Mouse (Mus musculus): ENCODE data around the gene Manba. TPM values are rescaled to one million over a fixed set of nuclear protein-coding genes. Genes with fewer than 3 reads are reported as not detected.
"Not testable (repeated sequence)": the region's sequence is repeated elsewhere in the genome, so short reads cannot be mapped to it uniquely, and the experiment has no call there.

Gene Manba
- polyA plus RNA-seq, 1 experiment from 2014 or later, result 2.8 TPM

DNA sequence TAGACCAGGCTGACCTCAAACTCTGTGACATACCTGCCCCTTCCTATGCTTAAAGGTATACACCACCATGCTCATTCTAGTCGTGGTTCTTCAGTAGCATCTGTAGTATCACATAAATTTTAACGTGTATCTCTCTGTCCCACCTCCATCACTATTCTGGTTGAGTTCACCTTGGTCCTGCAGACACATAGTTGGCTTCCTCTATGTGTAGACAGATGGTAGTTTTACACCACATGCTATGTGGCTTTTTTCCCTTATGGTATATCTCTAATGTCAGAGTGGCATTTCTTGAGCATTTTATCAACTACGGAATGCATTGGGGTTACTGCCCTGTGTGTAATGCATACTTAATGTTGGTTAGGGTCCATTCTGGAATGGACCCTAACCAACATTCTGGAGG, 16.3 kb upstream of the Manba start:
- no peak overlapping the region for H3K27ac ChIP-seq
- ATAC-seq, result 0 out of 2 replicates have a peak, but pooled peaks have one; percentile 25
- H3K36me3 ChIP-seq (ENCODE audit: poor library complexity, severe bottlenecking), result 0 out of 2 replicates have a peak, but pooled peaks cover 4% of the 10 kb centered on the region
- no peaks in the 10 kb centered on the region for H3K9me3 ChIP-seq (replicated peaks)
- H3K9ac ChIP-seq, result no peak overlapping the region
- no peak overlapping the region for H3K4me2 ChIP-seq
- 61% methylated on average over 3 of the region's 3 CpGs for WGBS
- 0 out of 2 replicates have a peak, but pooled peaks cover 6% of the 10 kb centered on the region for H3K4me1 ChIP-seq
- H3K4me3 ChIP-seq, result no peak overlapping the region
- H3K27me3 ChIP-seq, result no peaks in the 10 kb centered on the region

DNA sequence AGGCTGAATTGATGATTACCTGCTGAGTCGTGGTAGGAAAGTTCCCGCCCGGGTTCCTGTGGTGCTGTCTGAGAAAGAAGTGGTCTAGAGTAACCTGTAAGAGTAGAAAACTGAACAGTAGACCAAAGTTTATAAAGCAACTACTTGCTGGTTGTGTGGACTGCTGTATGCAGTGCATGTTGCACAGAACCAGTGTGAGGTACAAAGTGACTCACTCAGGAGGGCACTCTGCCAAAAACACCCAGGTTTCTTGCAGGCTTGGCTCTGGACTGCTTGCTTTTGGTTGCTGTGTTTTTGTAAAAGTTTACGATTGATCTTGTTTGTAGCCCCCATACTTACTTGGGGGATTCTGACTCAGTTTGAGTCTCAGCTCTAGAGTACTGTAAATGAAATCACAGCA, 15.4 kb upstream of the Manba start:
- no peak overlapping the region for H3K4me2 ChIP-seq
- peak; percentile 46 for ATAC-seq
- 0 out of 2 replicates have a peak, but pooled peaks cover 6% of the 10 kb centered on the region for H3K4me1 ChIP-seq
- no peaks in the 10 kb centered on the region for H3K27me3 ChIP-seq
- no peak overlapping the region for H3K27ac ChIP-seq
- no peak overlapping the region for H3K4me3 ChIP-seq
- WGBS, result 50% methylated on average over 4 of the region's 4 CpGs
- H3K9me3 ChIP-seq (replicated peaks), result no peaks in the 10 kb centered on the region
- H3K9ac ChIP-seq, result no peak overlapping the region
- H3K36me3 ChIP-seq (ENCODE audit: poor library complexity, severe bottlenecking), result 0 out of 2 replicates have a peak, but pooled peaks cover 4% of the 10 kb centered on the region

DNA sequence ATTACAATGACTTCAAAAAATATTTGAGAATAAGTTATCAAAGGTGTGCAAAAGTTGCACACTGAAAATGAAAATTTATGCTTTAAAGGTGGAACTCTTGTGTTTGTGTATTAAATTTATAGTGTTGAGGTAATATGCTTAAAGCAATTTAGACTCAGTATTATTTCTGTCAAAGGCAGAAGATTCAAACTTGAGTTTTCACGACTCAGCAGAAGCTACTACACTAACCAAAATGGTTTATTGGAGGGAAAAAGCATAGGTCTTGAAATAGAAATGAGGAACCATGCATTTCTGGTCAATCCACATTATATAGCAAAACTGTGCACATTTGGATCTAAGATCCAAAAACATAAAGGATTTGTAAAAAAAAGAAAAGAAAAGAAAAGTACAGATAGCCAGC, 14.6 kb upstream of the Manba start:
- ATAC-seq, result no peak
- Histone ChIP-seq H3K36me3 (ENCODE audit: poor library complexity, severe bottlenecking) (0 out of 2 replicates have a peak, but pooled peaks cover 4% of the 10 kb centered on the region), H3K27me3 (no peaks in the 10 kb centered on the region), H3K9me3 (replicated peaks) (no peaks in the 10 kb centered on the region), H3K4me1 (0 out of 2 replicates have a peak, but pooled peaks cover 6% of the 10 kb centered on the region), H3K27ac (no peak overlapping the region), H3K4me2 (no peak overlapping the region), H3K9ac (no peak overlapping the region), H3K4me3 (no peak overlapping the region)
- WGBS, result 85% methylated on average over 1 of the region's 1 CpGs

DNA sequence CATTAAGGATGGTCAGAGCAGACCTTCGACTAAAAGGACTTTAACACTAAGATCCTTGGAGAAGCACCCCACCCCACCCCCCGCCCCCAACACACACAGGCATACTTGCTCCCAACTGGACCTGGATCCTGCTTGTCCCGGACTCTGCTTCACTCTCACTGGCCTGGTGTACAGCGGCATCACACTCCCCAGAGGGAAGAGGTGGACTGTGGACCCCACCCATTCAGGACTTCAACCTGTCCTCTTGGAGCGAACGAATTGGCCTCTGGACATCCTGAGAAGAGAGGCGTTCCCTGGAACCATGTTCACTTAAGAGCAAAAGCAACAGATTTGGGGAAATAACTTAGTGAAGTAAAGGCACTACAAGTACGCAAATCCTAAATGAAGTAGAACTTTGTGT, 10.4 kb upstream of the Manba start:
- Histone ChIP-seq H3K9me3 (replicated peaks) (no peaks in the 10 kb centered on the region), H3K4me1 (0 out of 2 replicates have a peak, but pooled peaks cover 1% of the 10 kb centered on the region), H3K9ac (no peak overlapping the region), H3K36me3 (ENCODE audit: poor library complexity, severe bottlenecking) (no peaks in the 10 kb centered on the region), H3K27ac (no peak overlapping the region), H3K4me2 (no peak overlapping the region), H3K4me3 (no peak overlapping the region), H3K27me3 (no peaks in the 10 kb centered on the region)
- WGBS, result 86% methylated on average over 8 of the region's 8 CpGs
- no peak for ATAC-seq

DNA sequence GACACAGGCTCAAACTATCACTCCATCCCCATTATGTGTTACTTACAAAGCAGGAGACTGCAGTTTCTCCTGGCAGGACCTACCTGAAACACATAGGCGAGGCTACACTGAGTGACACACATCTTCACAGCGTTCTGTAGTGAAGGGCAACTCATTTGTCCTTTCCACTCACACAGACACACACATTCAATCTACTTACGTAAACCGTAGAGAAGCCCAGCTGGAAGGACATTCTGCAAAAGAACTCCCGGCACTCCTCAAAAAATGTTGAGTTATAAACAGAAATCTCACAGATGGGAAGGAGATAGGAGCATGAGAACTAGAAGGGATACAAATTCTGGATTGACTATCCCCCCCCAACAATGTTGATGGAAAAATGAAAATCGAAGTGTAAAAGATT, 9.1 kb upstream of the Manba start:
- no peak overlapping the region for H3K9ac ChIP-seq
- no peak for ATAC-seq
- no peaks in the 10 kb centered on the region for H3K9me3 ChIP-seq (replicated peaks)
- no peak overlapping the region for H3K4me3 ChIP-seq
- 84% methylated on average over 6 of the region's 6 CpGs for WGBS
- H3K27ac ChIP-seq, result no peak overlapping the region
- no peaks in the 10 kb centered on the region for H3K27me3 ChIP-seq
- H3K36me3 ChIP-seq (ENCODE audit: poor library complexity, severe bottlenecking), result no peaks in the 10 kb centered on the region
- H3K4me1 ChIP-seq, result no peaks in the 10 kb centered on the region
- H3K4me2 ChIP-seq, result no peak overlapping the region

DNA sequence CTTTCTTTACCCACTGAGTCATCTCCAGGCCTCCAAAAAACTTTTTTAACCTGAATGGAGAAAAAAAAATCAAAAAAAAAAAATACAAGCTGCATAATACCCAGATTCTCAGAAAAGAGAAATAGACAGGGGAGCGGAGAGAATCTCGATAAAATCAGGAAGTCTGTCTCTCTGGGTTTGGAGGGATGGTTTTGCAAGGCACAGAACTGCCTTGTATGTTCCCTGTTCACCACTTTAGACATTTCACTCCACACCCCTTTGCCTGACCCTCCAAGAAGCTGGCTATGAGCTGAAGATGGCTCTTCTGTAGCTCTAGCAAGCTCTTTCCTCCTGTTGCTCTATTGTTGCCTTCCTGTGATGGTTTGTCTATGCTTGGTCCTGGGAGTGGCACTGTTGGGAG, 8.4 kb upstream of the Manba start:
- no peaks in the 10 kb centered on the region for H3K27me3 ChIP-seq
- 93% methylated on average over 2 of the region's 2 CpGs for WGBS

DNA sequence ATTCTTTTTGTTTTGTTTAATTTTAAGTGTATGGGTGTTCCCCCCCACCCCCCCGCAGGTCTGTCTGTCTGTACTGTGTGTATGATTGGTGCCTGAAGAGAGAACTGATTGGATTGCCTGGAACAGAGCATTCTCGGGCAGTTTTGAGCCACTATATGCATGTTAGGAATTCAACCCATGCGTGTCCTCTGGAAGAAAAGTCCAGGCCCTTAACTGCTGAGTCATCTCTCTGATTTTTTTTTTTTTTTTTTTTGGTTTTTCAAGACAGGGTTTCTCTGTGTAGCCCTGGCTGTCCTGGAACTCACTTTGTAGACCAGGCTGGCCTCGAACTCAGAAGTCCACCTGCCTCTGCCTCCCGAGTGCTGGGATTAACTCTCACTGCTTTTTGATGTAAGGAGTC, 6.3 kb upstream of the Manba start:
- 88% methylated on average over 5 of the region's 5 CpGs for WGBS

More for the DNA sequence above, 8.4 kb upstream of the Manba start:
- no peak overlapping the region for H3K4me2 ChIP-seq
- H3K9ac ChIP-seq, result no peak overlapping the region
- no peaks in the 10 kb centered on the region for H3K4me1 ChIP-seq
- H3K27ac ChIP-seq, result no peak overlapping the region
- H3K4me3 ChIP-seq, result no peak overlapping the region
- ATAC-seq, result no peak
- H3K9me3 ChIP-seq (replicated peaks), result no peaks in the 10 kb centered on the region
- no peaks in the 10 kb centered on the region for H3K36me3 ChIP-seq (ENCODE audit: poor library complexity, severe bottlenecking)

DNA sequence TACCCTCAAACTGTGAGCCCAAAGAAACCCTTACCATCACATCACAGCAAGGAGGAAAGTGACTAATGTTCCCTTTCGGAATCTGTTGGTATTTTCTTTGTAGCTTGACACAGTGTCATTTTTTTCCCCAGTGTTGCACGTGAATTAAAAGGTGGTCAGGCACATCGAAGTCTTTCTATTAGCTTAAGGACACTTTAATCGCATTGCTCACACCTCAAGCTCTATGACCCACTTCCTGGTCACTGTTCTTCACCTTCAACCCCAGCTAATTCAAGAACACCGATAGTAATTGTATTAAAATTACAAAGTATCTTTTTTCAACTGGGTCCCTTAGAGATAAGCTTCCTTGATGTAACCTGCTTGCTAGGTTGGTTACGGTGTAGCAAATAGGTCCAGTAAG, 4.6 kb upstream of the Manba start:
- Histone ChIP-seq H3K9me3 (replicated peaks) (no peaks in the 10 kb centered on the region), H3K4me1 (peaks cover 6% of the 10 kb centered on the region; the same call in 1 of the 2 replicates), H3K36me3 (ENCODE audit: poor library complexity, severe bottlenecking) (no peaks in the 10 kb centered on the region), H3K27ac (no peak overlapping the region), H3K27me3 (no peaks in the 10 kb centered on the region), H3K9ac (no peak overlapping the region), H3K4me2 (no peak overlapping the region), H3K4me3 (no peak overlapping the region)
- no peak for ATAC-seq
- 87% methylated on average over 6 of the region's 6 CpGs for WGBS

More for the DNA sequence above, 6.3 kb upstream of the Manba start:
- not testable (repeated sequence) for H3K4me1 ChIP-seq; H3K4me3 ChIP-seq; H3K27me3 ChIP-seq; ATAC-seq; H3K4me2 ChIP-seq; H3K9me3 ChIP-seq (replicated peaks); H3K36me3 ChIP-seq (ENCODE audit: poor library complexity, severe bottlenecking); H3K27ac ChIP-seq; H3K9ac ChIP-seq

DNA sequence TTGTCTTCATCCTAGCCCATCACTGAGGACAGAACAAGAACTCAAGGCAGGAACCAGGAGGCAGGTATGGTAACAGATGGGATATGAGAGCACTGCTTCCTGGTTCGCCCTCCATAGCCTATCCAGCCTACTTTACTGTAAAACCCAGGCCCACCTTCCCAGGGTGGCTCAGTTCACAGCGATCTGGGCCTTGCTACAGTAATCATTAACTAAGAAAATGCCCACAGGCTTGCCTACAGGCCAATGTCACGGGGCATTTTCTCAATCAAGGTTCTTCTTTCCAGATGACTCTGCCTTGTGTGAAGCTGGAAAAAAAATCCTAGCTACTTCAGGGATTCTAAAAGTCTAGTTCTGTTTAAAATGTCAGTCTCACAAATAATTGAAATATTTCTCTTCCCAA, 3.8 kb upstream of the Manba start:
- Histone ChIP-seq H3K36me3 (ENCODE audit: poor library complexity, severe bottlenecking) (no peaks in the 10 kb centered on the region), H3K9ac (no peak overlapping the region), H3K27me3 (no peaks in the 10 kb centered on the region), H3K9me3 (replicated peaks) (no peaks in the 10 kb centered on the region), H3K27ac (no peak overlapping the region), H3K4me2 (no peak overlapping the region), H3K4me3 (no peak overlapping the region), H3K4me1 (peaks cover 6% of the 10 kb centered on the region; the same call in 1 of the 2 replicates)
- WGBS, result 82% methylated on average over 3 of the region's 3 CpGs
- no peak for ATAC-seq

DNA sequence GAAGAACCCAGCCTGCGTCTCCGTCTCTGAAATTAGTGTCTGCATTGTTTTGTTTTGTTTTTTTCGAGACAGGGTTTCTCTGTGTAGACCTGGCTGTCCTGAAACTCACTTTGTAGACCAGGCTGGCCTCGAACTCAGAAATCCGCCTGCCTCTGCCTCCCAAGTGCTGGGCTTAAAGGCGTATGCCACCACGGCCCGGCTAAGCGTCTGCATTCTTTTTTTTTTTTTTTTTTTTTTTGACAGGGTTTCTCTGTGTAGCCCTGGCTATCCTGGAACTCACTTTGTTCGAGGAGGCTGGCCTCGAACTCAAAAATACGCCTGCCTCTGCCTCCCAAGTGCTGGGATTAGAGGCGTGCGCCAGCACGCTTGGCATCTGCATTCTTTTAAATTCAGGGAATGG, 761 bp upstream of the Manba start:
- ATAC-seq; H3K36me3 ChIP-seq (ENCODE audit: poor library complexity, severe bottlenecking); H3K9me3 ChIP-seq (replicated peaks); H3K9ac ChIP-seq; H3K4me1 ChIP-seq; H3K27ac ChIP-seq; H3K27me3 ChIP-seq: not testable (repeated sequence)
- peak overlapping the region; percentile 63; the same call in 1 of the 2 replicates for H3K4me3 ChIP-seq
- H3K4me2 ChIP-seq, result peak overlapping the region; percentile 99
- 89% methylated on average over 15 of the region's 15 CpGs for whole genome bisulfite sequencing

DNA sequence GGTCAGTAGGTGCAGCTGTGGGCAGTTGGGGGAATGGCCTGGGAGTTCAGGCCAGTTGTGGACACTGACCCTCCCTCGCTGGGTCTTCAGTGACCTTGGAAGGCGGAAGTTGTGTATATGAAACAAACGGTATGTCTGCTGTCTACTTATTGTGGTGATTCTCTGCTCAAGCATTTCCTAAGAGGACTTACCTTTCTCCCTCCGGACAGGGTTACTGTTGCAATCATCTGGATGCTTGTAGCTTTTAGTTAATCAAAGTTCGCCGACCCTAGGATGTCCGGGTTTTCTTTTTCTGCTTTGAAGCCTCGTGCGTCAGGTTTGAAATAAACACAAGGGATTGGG, 460 bp downstream of the Manba start:
- peaks cover 6% of the 10 kb centered on the region; the same call in 1 of the 2 replicates for H3K4me1 ChIP-seq
- H3K4me3 ChIP-seq, result peak overlapping the region; percentile 63
- H3K4me2 ChIP-seq, result peak overlapping the region; percentile 99
- peak overlapping the region; percentile 74 for H3K9ac ChIP-seq
- 16% methylated on average over 9 of the region's 9 CpGs for WGBS
- no peak overlapping the region for H3K27ac ChIP-seq
- H3K27me3 ChIP-seq, result no peaks in the 10 kb centered on the region
- no peaks in the 10 kb centered on the region for H3K9me3 ChIP-seq (replicated peaks)
- no peaks in the 10 kb centered on the region for H3K36me3 ChIP-seq (ENCODE audit: poor library complexity, severe bottlenecking)
- ATAC-seq, result no peak; the same call in 1 of the 2 replicates

DNA sequence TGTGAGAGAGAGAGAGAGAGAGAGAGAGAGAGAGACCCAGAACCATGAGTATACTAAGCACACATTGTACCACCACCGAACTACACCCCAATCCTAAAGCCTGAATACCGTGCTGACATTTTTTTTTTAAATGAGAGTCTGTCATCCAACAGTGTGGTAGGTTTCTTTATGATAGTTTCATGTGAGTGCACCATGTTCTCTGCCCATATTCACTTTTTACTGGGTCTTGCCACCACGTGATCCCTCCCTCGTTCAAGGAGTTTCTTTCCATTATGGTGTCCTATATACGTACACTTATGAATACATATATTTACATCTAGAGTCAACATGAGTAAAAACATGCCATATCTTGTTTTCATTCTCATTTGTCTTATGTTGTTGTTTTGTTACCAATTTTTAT, 940 bp downstream of the Manba start:
- Histone ChIP-seq H3K4me3 (0 out of 2 replicates have a peak overlapping the region, but pooled peaks have one; percentile 63), H3K27ac (no peak overlapping the region), H3K36me3 (ENCODE audit: poor library complexity, severe bottlenecking) (no peaks in the 10 kb centered on the region), H3K27me3 (no peaks in the 10 kb centered on the region), H3K4me1 (peaks cover 6% of the 10 kb centered on the region; the same call in 1 of the 2 replicates), H3K9ac (no peak overlapping the region), H3K9me3 (replicated peaks) (no peaks in the 10 kb centered on the region), H3K4me2 (peak overlapping the region; percentile 99)
- ATAC-seq, result no peak
- 75% methylated on average over 5 of the region's 5 CpGs for WGBS

DNA sequence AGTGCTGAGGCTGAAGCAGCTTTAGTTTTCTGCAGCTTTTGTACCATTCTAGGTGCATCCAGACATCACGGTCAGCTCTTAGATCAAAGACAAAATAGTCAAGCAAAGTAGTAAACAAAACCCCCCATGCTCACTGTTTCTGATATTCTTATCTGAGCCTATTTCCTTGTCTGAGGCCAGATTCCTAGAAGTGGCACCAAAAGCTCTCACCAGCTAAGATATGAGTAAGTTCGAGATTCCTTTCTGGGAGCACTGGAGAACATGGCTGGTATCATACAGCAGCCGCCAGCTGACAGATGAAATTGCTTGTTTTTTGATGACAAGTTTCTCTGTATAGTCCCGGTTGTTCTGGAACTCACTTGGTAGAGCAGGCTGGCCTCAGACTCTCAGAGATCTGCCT, 2.4 kb downstream of the Manba start:
- 91% methylated on average over 4 of the region's 4 CpGs for WGBS
- Histone ChIP-seq H3K9ac (no peak overlapping the region), H3K9me3 (replicated peaks) (no peaks in the 10 kb centered on the region), H3K27me3 (no peaks in the 10 kb centered on the region), H3K4me3 (no peak overlapping the region), H3K27ac (no peak overlapping the region), H3K36me3 (ENCODE audit: poor library complexity, severe bottlenecking) (no peaks in the 10 kb centered on the region), H3K4me2 (no peak overlapping the region), H3K4me1 (peaks cover 6% of the 10 kb centered on the region; the same call in 1 of the 2 replicates)
- no peak for ATAC-seq
